ENCODE assay signal across 15 mouse cellular contexts in the genomic region with DNA sequence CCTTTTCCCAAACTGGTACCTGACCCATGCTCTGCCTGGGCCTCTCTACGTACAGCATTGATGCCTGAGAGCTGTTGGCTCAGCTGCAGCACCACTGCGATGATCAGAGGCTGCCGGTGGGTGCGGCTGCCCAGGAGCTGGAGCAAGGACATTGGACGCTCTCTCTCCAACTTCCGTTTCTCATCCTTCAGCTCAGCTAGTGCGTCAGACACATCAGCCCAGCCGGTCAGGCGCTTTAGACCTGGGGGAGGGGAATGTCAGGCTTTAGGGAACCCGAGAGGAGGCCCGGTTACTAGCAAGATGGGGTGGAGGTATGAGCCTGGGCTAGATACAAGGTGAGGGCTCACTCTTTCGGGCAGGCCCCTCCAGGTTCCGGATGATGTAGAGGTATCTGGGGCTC. TPM values are rescaled to one million over a fixed set of nuclear protein-coding genes. Genes with fewer than 3 reads are reported as not detected.
DNase-seq lines count a peak whose midpoint lies in the region; ATAC-seq and TF ChIP-seq lines count a peak whose summit lies in the region.
"Had no signal": no experiment of that assay in that cellular context is flagged by ENCODE, and none has a peak within 500 bp of the region (broad histone marks: within the 10 kb centered on the region; RNA-seq: fewer than 3 reads in every experiment).

No protein-coding gene starts in this region.

- peaks cover 20% of the 10 kb centered on the region for H3K27me3 ChIP-seq in heart, embryonic 13.5 days (replicated peaks)
- H3K27me3 ChIP-seq in liver, postnatal 0 days (ENCODE audit: insufficient read depth, low read length): peaks cover 20% of the 10 kb centered on the region; the same call in 1 of the 2 replicates

- no peak overlapping the region for H3K27ac ChIP-seq in heart, embryonic 13.5 days (replicated peaks)
- H3K27ac ChIP-seq in brown adipose tissue, adult 24 weeks (replicated peaks; ENCODE audit: low read depth, low read length): peak overlapping the region; percentile 92
- peak overlapping the region; percentile 85; the same call in 1 of the 2 replicates for H3K27ac ChIP-seq in liver, postnatal 0 days (ENCODE audit: low read depth)
- H3K27ac ChIP-seq: kidney, postnatal 0 days; neural tube, embryonic 15.5 days had no signal

- peaks cover 45% of the 10 kb centered on the region for H3K36me3 ChIP-seq in heart, embryonic 13.5 days
- peaks cover 10% of the 10 kb centered on the region for H3K36me3 ChIP-seq in liver, postnatal 0 days (replicated peaks; ENCODE audit: insufficient read depth, low read length)
- H3K36me3 ChIP-seq: neural tube, embryonic 15.5 days had no signal

- peaks cover 31% of the 10 kb centered on the region for H3K4me1 ChIP-seq in heart, embryonic 13.5 days
- peaks cover 11% of the 10 kb centered on the region; the same call in 1 of the 2 replicates for H3K4me1 ChIP-seq in brown adipose tissue, adult 24 weeks (ENCODE audit: control insufficient read depth, insufficient read depth, insufficient read length, low read length)
- H3K4me1 ChIP-seq in liver, postnatal 0 days (ENCODE audit: insufficient read depth): peaks cover 20% of the 10 kb centered on the region

- no peak overlapping the region for H3K9ac ChIP-seq in heart, embryonic 13.5 days
- H3K9ac ChIP-seq in liver, postnatal 0 days (replicated peaks): no peak overlapping the region; the same call in 1 of the 2 replicates
- H3K9ac ChIP-seq: neural tube, embryonic 15.5 days had no signal

- intact Hi-C loops in heart, postnatal 25 days (cut with DNase I): no loop called here

- WGBS in heart, embryonic 13.5 days: 68% methylated on average over 13 of the region's 13 CpGs
- WGBS in liver, postnatal 0 days (ENCODE audit: insufficient replicate concordance): 82% methylated on average over 13 of the region's 13 CpGs

- DNase-seq in heart, postnatal 25 days (ENCODE audit: low spot score): no peak
- DNase-seq in adrenal gland, postnatal 14 days: peak; percentile 81
- DNase-seq in liver, postnatal 0 days: no peak
- no peak for DNase-seq in right cerebral cortex, postnatal 14 days
- DNase-seq: cerebellum, postnatal 25 days; lung, adult 2 months; thymus, adult 18-20 months had no signal

- TF ChIP-seq EP300 in liver, postnatal 0 days (IDR thresholded peaks at IDR 0.05; ENCODE audit: low read depth): no peak

- H3K4me3 ChIP-seq in heart, embryonic 13.5 days: no peak overlapping the region
- H3K4me3 ChIP-seq in brown adipose tissue, adult 24 weeks (ENCODE audit: insufficient read depth, low read depth, low read length): peak overlapping the region; percentile 77
- H3K4me3 ChIP-seq in liver, postnatal 0 days (ENCODE audit: low read depth, low read length): peak overlapping the region; percentile 73
- H3K4me3 ChIP-seq: megakaryocyte, embryonic 14.5 days; neural tube, embryonic 15.5 days had no signal

- H3K9me3 ChIP-seq in heart, embryonic 13.5 days: no peaks in the 10 kb centered on the region
- no peaks in the 10 kb centered on the region for H3K9me3 ChIP-seq in liver, postnatal 0 days (ENCODE audit: low read length)
- H3K9me3 ChIP-seq: megakaryocyte, embryonic 14.5 days; neural tube, embryonic 15.5 days had no signal

- H3K4me2 ChIP-seq in heart, embryonic 13.5 days: peak overlapping the region; percentile 89; the same call in 1 of the 2 replicates
- peak overlapping the region; percentile 93 for H3K4me2 ChIP-seq in liver, postnatal 0 days (ENCODE audit: low read depth, low read length)
- H3K4me2 ChIP-seq: neural tube, embryonic 15.5 days had no signal

- no peak for TF ChIP-seq CTCF in liver, postnatal 0 days (IDR thresholded peaks at IDR 0.05; ENCODE audit: low read depth)

- no peak for ATAC-seq in heart, embryonic 13.5 days (ENCODE audit: extremely low read depth, insufficient number of reproducible peaks, low FRiP score, low TSS enrichment)
- ATAC-seq in liver, postnatal 0 days: no peak
- no peak for ATAC-seq in monocyte, adult 5-6 weeks (replicated peaks; ENCODE audit: insufficient number of reproducible peaks, low FRiP score, low TSS enrichment, poor library complexity, severe bottlenecking)
- ATAC-seq: forebrain, embryonic 14.5 days had no signal

RNA-seq across cellular contexts. Expression of a gene that starts 2.8 kb away (rescaled TPM):
- polyA plus RNA-seq in heart, embryonic 13.5 days (2015; fragmentation: Nextera tagmentation; extraction: Ambion mirVana): 25.8 and 30.3 TPM in 2 replicates
- 100 to 1,000 TPM; 325 to 365 TPM for total RNA-seq in heart, postnatal 25 days (2021)
- total RNA-seq in adrenal gland, postnatal 14 days (2021): 65.2 and 78.7 TPM in 2 replicates
- 466 and 489 TPM in 2 replicates for polyA plus RNA-seq in brown adipose tissue, adult 24 weeks (2012; ENCODE audit: insufficient read depth, insufficient read length, missing spikeins)
- 7.7 and 10.4 TPM in 2 replicates for polyA plus RNA-seq in liver, postnatal 0 days (2015; fragmentation: Nextera tagmentation; extraction: Ambion mirVana)
- total RNA-seq in monocyte, adult 5-6 weeks (2017): not detected in 3 replicates

RNA-seq across cellular contexts. Expression of a gene that starts 9.6 kb away (rescaled TPM):
- 3.1 TPM in 2 replicates for polyA plus RNA-seq in heart, embryonic 13.5 days (2015; fragmentation: Nextera tagmentation; extraction: Ambion mirVana)
- total RNA-seq in heart, postnatal 25 days (2021): 10 to 100 TPM; 18.8 to 23.4 TPM
- total RNA-seq in adrenal gland, postnatal 14 days (2021): 27.3 and 39.6 TPM in 2 replicates
- 37.9 and 76.4 TPM in 2 replicates for polyA plus RNA-seq in brown adipose tissue, adult 24 weeks (2012; ENCODE audit: insufficient read depth, insufficient read length, missing spikeins)
- polyA plus RNA-seq in liver, postnatal 0 days (2015; fragmentation: Nextera tagmentation; extraction: Ambion mirVana): not detected in 2 replicates
- not detected in 3 replicates for total RNA-seq in monocyte, adult 5-6 weeks (2017)

RNA-seq across cellular contexts. Expression of a gene that starts 19.4 kb away (rescaled TPM):
- 6.3 and 7.4 TPM in 2 replicates for polyA plus RNA-seq in heart, embryonic 13.5 days (2015; fragmentation: Nextera tagmentation; extraction: Ambion mirVana)
- total RNA-seq in heart, postnatal 25 days (2021): not detected
- 1.1 TPM in 1 of 2 replicates, not detected in the other for total RNA-seq in adrenal gland, postnatal 14 days (2021)
- polyA plus RNA-seq in brown adipose tissue, adult 24 weeks (2012; ENCODE audit: insufficient read depth, insufficient read length, missing spikeins): not detected in 2 replicates
- polyA plus RNA-seq in liver, postnatal 0 days (2015; fragmentation: Nextera tagmentation; extraction: Ambion mirVana): 4.1 and 4.4 TPM in 2 replicates
- not detected in 3 replicates for total RNA-seq in monocyte, adult 5-6 weeks (2017)
- total RNA-seq: left cerebral cortex, postnatal 25 days had no signal
- polyA plus RNA-seq: forebrain, embryonic 14.5 days had no signal

RNA-seq across cellular contexts. Expression of a gene that starts 23.5 kb away (rescaled TPM):
- 1,157 and 1,215 TPM in 2 replicates for polyA plus RNA-seq in heart, embryonic 13.5 days (2015; fragmentation: Nextera tagmentation; extraction: Ambion mirVana)
- total RNA-seq in heart, postnatal 25 days (2021): 100 to 1,000 TPM; 427 TPM
- 616 and 636 TPM in 2 replicates for total RNA-seq in adrenal gland, postnatal 14 days (2021)
- 424 and 439 TPM in 2 replicates for polyA plus RNA-seq in brown adipose tissue, adult 24 weeks (2012; ENCODE audit: insufficient read depth, insufficient read length, missing spikeins)
- 872 and 914 TPM in 2 replicates for polyA plus RNA-seq in liver, postnatal 0 days (2015; fragmentation: Nextera tagmentation; extraction: Ambion mirVana)
- total RNA-seq in monocyte, adult 5-6 weeks (2017): 255 to 299 TPM (median 276 TPM) in 3 replicates

RNA-seq across cellular contexts. Expression of a gene that starts 31.5 kb away (rescaled TPM):
- polyA plus RNA-seq in heart, embryonic 13.5 days (2015; fragmentation: Nextera tagmentation; extraction: Ambion mirVana): 45.0 and 52.2 TPM in 2 replicates
- 10 to 100 TPM; 24.1 to 26.7 TPM for total RNA-seq in heart, postnatal 25 days (2021)
- total RNA-seq in adrenal gland, postnatal 14 days (2021): 52.3 and 57.3 TPM in 2 replicates
- 23.6 and 24.3 TPM in 2 replicates for polyA plus RNA-seq in brown adipose tissue, adult 24 weeks (2012; ENCODE audit: insufficient read depth, insufficient read length, missing spikeins)
- polyA plus RNA-seq in liver, postnatal 0 days (2015; fragmentation: Nextera tagmentation; extraction: Ambion mirVana): 46.1 and 48.9 TPM in 2 replicates
- 85.4 to 110 TPM (median 101 TPM) in 3 replicates for total RNA-seq in monocyte, adult 5-6 weeks (2017)

Comparison
In these comparisons a context has a peak if more than half of its experiments do, and no peak if none do; other contexts are left out.
1. RNA of a gene that starts 2.8 kb away (total RNA-seq): 325 to 365 TPM in heart, postnatal 25 days and 65.2 to 78.7 TPM in adrenal gland, postnatal 14 days; not detected in monocyte, adult 5-6 weeks; every median in the first group is over 10 times any median in the second.
2. RNA of a gene that starts 9.6 kb away (total RNA-seq): 27.3 to 39.6 TPM in adrenal gland, postnatal 14 days and 18.8 to 23.4 TPM in heart, postnatal 25 days; not detected in monocyte, adult 5-6 weeks; every median in the first group is over 10 times any median in the second.